Mouse (Mus musculus) cerebellum, adult 2 months (tissue): ENCODE results near the gene Gm45062. TPM values are rescaled to one million over a fixed set of nuclear protein-coding genes. Genes with fewer than 3 reads are reported as not detected.
A peak's percentile ranks its signal among the peaks of the same experiment; 100 is the strongest.

ENCODE experiments used
- DNase-seq, 2 experiments: peaks; one replicate each; pipeline ENCODE4 v3.0.0; 2021
- H3K27ac ChIP-seq: fragments of 200-500 bp; 2 replicates; pipeline ENCODE4 v1.5.1; 2012; ENCODE audit warnings: low read length, control low read depth, inconsistent platforms; ENCODE audit not compliant: insufficient read depth
- H3K27me3 ChIP-seq: fragments of 200-500 bp; 2 replicates; pipeline ENCODE4 v1.6.1; 2012; ENCODE audit warnings: inconsistent platforms, mild to moderate bottlenecking, low read length, moderate library complexity; ENCODE audit not compliant: control insufficient read depth, insufficient read depth
- H3K4me1 ChIP-seq: fragments of 200-500 bp; 2 replicates; pipeline ENCODE4 v1.6.1; 2011; ENCODE audit warnings: low read length; ENCODE audit not compliant: control insufficient read depth, insufficient read depth
- H3K4me3 ChIP-seq: fragments of 200-500 bp; replicated peaks from 2 replicates; pipeline ENCODE3; 2011; ENCODE audit warnings: mild to moderate bottlenecking, low read depth, low read length, control low read depth; ENCODE audit not compliant: insufficient read depth
- CTCF ChIP-seq: fragments of 200-500 bp; IDR thresholded peaks from 2 replicates; pipeline ENCODE4 v1.5.1; 2011; ENCODE audit warnings: low read depth, mild to moderate bottlenecking, control low read depth, low read length, moderate library complexity, borderline replicate concordance; ENCODE audit not compliant: insufficient read depth
- POLR2A ChIP-seq: fragments of 200-500 bp; IDR thresholded peaks from 2 replicates; pipeline ENCODE4 v1.6.1; 2011; ENCODE audit warnings: low read length, control low read depth, borderline replicate concordance; ENCODE audit not compliant: insufficient read depth
- WGBS: fragments of 180-500 bp; shearing (Covaris S2); methylation state at CpG from one replicate; pipeline ENCODE4 v1.1.7; 2018; 5-methylcytosine and 5-hydroxymethylcytosine counted together
- polyA plus RNA-seq: library from polyadenylated mRNA; depleted of rRNA; stranded (reverse); fragments of >200 nt; gene quantifications from 2 replicates; pipeline ENCODE4 v1.2.3, GENCODE M21; 2012

The Gm45062 gene
- polyA plus RNA-seq, 1 experiment = 20.5 TPM

- TF ChIP-seq CTCF (no peak), POLR2A (no peak)
- no peak overlapping the region for H3K4me3 ChIP-seq
- 0 out of 2 replicates have a peak, but pooled peaks cover 4% of the 10 kb centered on the region for H3K4me1 ChIP-seq
- H3K27ac ChIP-seq = no peak overlapping the region; the same call in 1 of the 2 replicates
- DNase-seq = no peak
- H3K27me3 ChIP-seq = no peaks in the 10 kb centered on the region
- WGBS = 79% methylated on average over 6 of the region's 6 CpGs
These were observed 245.4 kb downstream of the Gm45062 start for GRCm38 (mm10) chr6:8504521-8505228.

- Histone ChIP-seq H3K4me3 (no peak overlapping the region), H3K27me3 (no peaks in the 10 kb centered on the region), H3K4me1 (0 out of 2 replicates have a peak, but pooled peaks cover 4% of the 10 kb centered on the region), H3K27ac (no peak overlapping the region)
- DNase-seq = no peak
- no peak for TF ChIP-seq CTCF
These were observed 247.4 kb downstream of the Gm45062 start for GRCm38 (mm10) chr6:8506631-8507030.

GRCm38 (mm10) chr6:8508883-8509536 is 249.8 kb downstream of the Gm45062 start:
- 1% methylated on average over 55 of the region's 56 CpGs for WGBS
- TF ChIP-seq CTCF (no peak), POLR2A (peak; percentile 84)
- Histone ChIP-seq H3K4me1 (peaks cover 4% of the 10 kb centered on the region; the same call in 1 of the 2 replicates), H3K27me3 (no peaks in the 10 kb centered on the region), H3K27ac (peak overlapping the region; percentile 99), H3K4me3 (peak overlapping the region; percentile 87)
- DNase-seq = peak; percentile 99 to 100

GRCm38 (mm10) chr6:8509551-8509950 is 250.3 kb downstream of the Gm45062 start, which contains the start of gene Glcci1:
TSS of gene Glcci1 (plus strand) at chr6:8509600.
- WGBS = under 1% methylated on average over 43 of the region's 69 CpGs
- no peak for TF ChIP-seq POLR2A
- no peak for TF ChIP-seq CTCF

GRCm38 (mm10) chr6:8509961-8510863 is 251.0 kb downstream of the Gm45062 start:
- peak; percentile 61 to 79 for DNase-seq
- H3K27ac ChIP-seq = peak overlapping the region; percentile 96
- no peaks in the 10 kb centered on the region for H3K27me3 ChIP-seq
- no peak for TF ChIP-seq CTCF
- peak; percentile 6; the same call in 1 of the 2 replicates for TF ChIP-seq POLR2A
- no peaks in the 10 kb centered on the region; the same call in 1 of the 2 replicates for H3K4me1 ChIP-seq
- under 1% methylated on average over 66 of the region's 73 CpGs for WGBS
- H3K4me3 ChIP-seq = peak overlapping the region; percentile 86

More at GRCm38 (mm10) chr6:8509551-8509950, 250.3 kb downstream of the Gm45062 start, which contains the start of gene Glcci1:
- peak within 1 kb of the TSS; percentile 87 for H3K4me3 ChIP-seq
- H3K27ac ChIP-seq = peak within 1 kb of the TSS; percentile 99
- DNase-seq = peak in 1 of 2 experiments; percentile 83
- H3K27me3 ChIP-seq = no peaks in the 10 kb centered on the region
- peaks cover 2% of the 10 kb centered on the region; the same call in 1 of the 2 replicates for H3K4me1 ChIP-seq

- TF ChIP-seq POLR2A (no peak), CTCF (no peak)
- 2% methylated on average over 7 of the region's 7 CpGs for WGBS
- Histone ChIP-seq H3K4me1 (no peaks in the 10 kb centered on the region; the same call in 1 of the 2 replicates), H3K4me3 (peak overlapping the region; percentile 86), H3K27ac (peak overlapping the region; percentile 63; the same call in 1 of the 2 replicates), H3K27me3 (no peaks in the 10 kb centered on the region)
- peak in 1 of 2 experiments; percentile 25 for DNase-seq
These were observed 251.7 kb downstream of the Gm45062 start for GRCm38 (mm10) chr6:8510864-8511428.

- H3K4me1 ChIP-seq = no peaks in the 10 kb centered on the region; the same call in 1 of the 2 replicates
- peak; percentile 35 to 38 for DNase-seq
- peak overlapping the region; percentile 63; the same call in 1 of the 2 replicates for H3K27ac ChIP-seq
- no peak for TF ChIP-seq POLR2A
- no peak for TF ChIP-seq CTCF
- WGBS = 4% methylated on average over 3 of the region's 3 CpGs
- H3K4me3 ChIP-seq = peak overlapping the region; percentile 86
- no peaks in the 10 kb centered on the region for H3K27me3 ChIP-seq
These were observed 252.2 kb downstream of the Gm45062 start for GRCm38 (mm10) chr6:8511447-8511846.
